Mouse (Mus musculus) myocyte (in vitro differentiated cells): ENCODE measurements around the gene Plekha7.

Experiments
- CEBPB ChIP-seq: IDR thresholded peaks from 2 replicates; pipeline ENCODE4 v1.6.1; 2011; ENCODE audit warnings: mild to moderate bottlenecking, moderate library complexity; ENCODE audit not compliant: poor library complexity, insufficient read depth, severe bottlenecking
- E2F4 ChIP-seq: IDR thresholded peaks from one replicate; pipeline ENCODE4 v1.6.1; 2011; ENCODE audit warnings: mild to moderate bottlenecking, control low read depth, moderate library complexity; ENCODE audit not compliant: insufficient read depth
- MAX ChIP-seq: IDR thresholded peaks from one replicate; pipeline ENCODE4 v1.6.1; 2011; ENCODE audit warnings: low read depth, mild to moderate bottlenecking, control low read depth
- MYOG ChIP-seq, 3 experiments: IDR thresholded peaks; one replicate each; pipeline ENCODE4 v1.6.1; 2011; ENCODE audit warnings: control low read depth in 2 of 3, low read depth in 2 of 3, mild to moderate bottlenecking in 2 of 3; ENCODE audit not compliant: insufficient read length in 2 of 3, control insufficient read depth in 1 of 3, insufficient read depth in 1 of 3
- POLR2A ChIP-seq: IDR thresholded peaks from one replicate; pipeline ENCODE4 v1.6.1; 2011; ENCODE audit warnings: low read depth, mild to moderate bottlenecking, control low read depth, moderate library complexity; ENCODE audit not compliant: insufficient read length
- POLR2AphosphoS2 ChIP-seq: IDR thresholded peaks from one replicate; pipeline ENCODE4 v1.6.1; 2011; ENCODE audit warnings: low read depth, control low read depth; ENCODE audit not compliant: insufficient read length
- SRF ChIP-seq: IDR thresholded peaks from one replicate; pipeline ENCODE4 v1.6.1; 2011; ENCODE audit warnings: low read depth; ENCODE audit not compliant: control insufficient read depth, insufficient read length
- TCF12 ChIP-seq: IDR thresholded peaks from one replicate; pipeline ENCODE4 v1.6.1; 2011; ENCODE audit warnings: mild to moderate bottlenecking, control low read depth; ENCODE audit not compliant: poor library complexity, insufficient read depth, severe bottlenecking
- USF1 ChIP-seq: IDR thresholded peaks from one replicate; pipeline ENCODE4 v1.6.1; 2011; ENCODE audit warnings: low read depth, mild to moderate bottlenecking, control low read depth, moderate library complexity

DNA sequence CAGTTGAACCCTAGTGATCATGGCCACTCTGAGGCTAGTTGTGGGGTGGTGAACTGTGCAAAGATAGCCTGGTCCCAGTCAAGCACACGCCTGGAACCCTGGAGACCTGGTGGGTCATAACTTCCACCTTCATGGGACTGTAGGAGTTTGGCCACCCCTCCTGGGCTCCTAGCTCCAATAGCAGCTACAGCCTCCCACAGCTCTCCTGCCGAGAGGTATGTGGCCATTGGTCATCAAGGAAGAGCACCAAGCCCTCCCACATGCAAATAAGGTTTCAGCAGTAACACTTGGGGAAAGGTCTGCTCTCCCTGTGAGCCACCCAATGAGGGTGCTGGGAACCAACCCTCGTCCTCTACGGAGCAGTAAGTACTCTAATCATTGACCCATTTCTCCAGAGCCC lies 55.7 kb downstream of the Plekha7 start:
- TF ChIP-seq SRF (no peak), TCF12 (no peak), MAX (no peak), POLR2A (no peak), POLR2AphosphoS2 (no peak), MYOG (IDR thresholded peaks at IDR 0.05; ENCODE audit: control insufficient read depth in 1 of 3, insufficient read depth in 1 of 3, insufficient read length in 2 of 3, low read depth in 2 of 3) (no peak), USF1 (no peak), E2F4 (no peak), CEBPB (no peak)
